Mouse (Mus musculus) thymus, adult 2 months (tissue): ENCODE results near the gene Olfr1124. TPM values are rescaled to one million over a fixed set of nuclear protein-coding genes. Genes with fewer than 3 reads are reported as not detected.

Experiments
- DNase-seq: peaks from one replicate; pipeline ENCODE4 v3.0.0; 2021
- H3K27ac ChIP-seq: fragments of 200-500 bp; 2 replicates; pipeline ENCODE4 v1.5.1; 2012; ENCODE audit warnings: low read length, control low read depth; ENCODE audit not compliant: control insufficient read depth, insufficient read depth
- H3K27me3 ChIP-seq: fragments of 200-500 bp; 2 replicates; pipeline ENCODE4 v1.6.1; 2012; ENCODE audit warnings: mild to moderate bottlenecking, low read length, moderate library complexity, mixed read lengths; ENCODE audit not compliant: control insufficient read depth, insufficient read depth
- H3K36me3 ChIP-seq: fragments of 200-500 bp; 2 replicates; pipeline ENCODE4 v1.6.1; 2012; ENCODE audit warnings: mild to moderate bottlenecking, low read length, moderate library complexity; ENCODE audit not compliant: control insufficient read depth, insufficient read depth
- H3K4me1 ChIP-seq: fragments of 200-500 bp; replicated peaks from 2 replicates; pipeline ENCODE4 v1.6.1; 2012; ENCODE audit warnings: low read length; ENCODE audit not compliant: control insufficient read depth, insufficient read depth
- H3K4me3 ChIP-seq: fragments of 200-500 bp; 2 replicates; pipeline ENCODE4 v1.5.1; 2012; ENCODE audit warnings: mild to moderate bottlenecking, low read length, control low read depth, moderate library complexity; ENCODE audit not compliant: control insufficient read depth, insufficient read depth
- CTCF ChIP-seq: fragments of 200-500 bp; IDR thresholded peaks from 2 replicates; pipeline ENCODE4 v1.5.1; 2012; ENCODE audit warnings: mild to moderate bottlenecking, control low read depth, low read length, moderate library complexity, borderline replicate concordance; ENCODE audit not compliant: control insufficient read depth, poor library complexity, insufficient read depth; ENCODE audit errors: extremely low read depth
- POLR2A ChIP-seq: fragments of 200-500 bp; IDR thresholded peaks from 2 replicates; pipeline ENCODE4 v1.6.1; 2012; ENCODE audit warnings: mild to moderate bottlenecking, low read length, control low read depth, moderate library complexity; ENCODE audit not compliant: control insufficient read depth, poor library complexity, insufficient read depth; ENCODE audit errors: extremely low read depth
- WGBS: fragments of 180-500 bp; shearing (Covaris S2); methylation state at CpG from one replicate; pipeline ENCODE4 v1.1.7; 2018; 5-methylcytosine and 5-hydroxymethylcytosine counted together
- polyA plus RNA-seq: library from polyadenylated mRNA; depleted of rRNA; stranded (reverse); fragments of >200 nt; gene quantifications from 2 replicates; pipeline ENCODE4 v1.2.3, GENCODE M21; 2012; rRNA removed

The Olfr1124 gene
- polyA plus RNA-seq, 1 experiment: not detected

DNA sequence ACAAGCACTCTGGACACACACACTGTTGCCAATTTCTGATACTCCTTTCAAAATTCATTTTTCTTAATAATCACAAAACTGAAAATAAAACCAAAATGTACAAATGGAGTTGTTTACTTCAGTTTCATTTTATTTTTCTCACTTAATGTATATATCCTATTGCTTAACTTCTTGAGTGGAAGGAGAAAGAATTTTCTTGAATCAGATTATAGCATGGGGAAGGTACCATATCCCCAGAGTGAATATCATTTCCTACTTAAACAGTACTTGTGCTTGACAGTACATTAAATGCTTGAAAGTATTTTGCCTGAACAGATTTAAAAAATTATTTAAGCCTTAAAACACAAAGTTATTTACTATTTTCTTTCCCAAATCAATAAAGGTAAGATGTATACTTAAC lies 23.6 kb downstream of the Olfr1124 start, which contains the start of gene Olfr1126:
Gene Olfr1126, plus strand, starts transcription at position 301 of the 400 bp plus-strand sequence.
- H3K4me1 ChIP-seq: no peaks in the 10 kb centered on the region
- no peak within 1 kb of the TSS for H3K4me3 ChIP-seq
- no peak for DNase-seq
- no peaks in the 10 kb centered on the region for H3K36me3 ChIP-seq
- no peak within 1 kb of the TSS for H3K27ac ChIP-seq
- H3K27me3 ChIP-seq: no peaks in the 10 kb centered on the region
- TF ChIP-seq POLR2A: no peak
- no peak for TF ChIP-seq CTCF

- no peaks in the 10 kb centered on the region for H3K36me3 ChIP-seq
- TF ChIP-seq POLR2A: no peak
- TF ChIP-seq CTCF: no peak
- H3K27me3 ChIP-seq: no peaks in the 10 kb centered on the region
- H3K27ac ChIP-seq: no peak overlapping the region
- no peak overlapping the region for H3K4me3 ChIP-seq
- H3K4me1 ChIP-seq: no peaks in the 10 kb centered on the region
- 92% methylated on average over 4 of the region's 4 CpGs for WGBS
- no peak for DNase-seq
Observed at GRCm38 (mm10) chr2:87461769-87462168, 31.7 kb downstream of the Olfr1124 start.

DNA sequence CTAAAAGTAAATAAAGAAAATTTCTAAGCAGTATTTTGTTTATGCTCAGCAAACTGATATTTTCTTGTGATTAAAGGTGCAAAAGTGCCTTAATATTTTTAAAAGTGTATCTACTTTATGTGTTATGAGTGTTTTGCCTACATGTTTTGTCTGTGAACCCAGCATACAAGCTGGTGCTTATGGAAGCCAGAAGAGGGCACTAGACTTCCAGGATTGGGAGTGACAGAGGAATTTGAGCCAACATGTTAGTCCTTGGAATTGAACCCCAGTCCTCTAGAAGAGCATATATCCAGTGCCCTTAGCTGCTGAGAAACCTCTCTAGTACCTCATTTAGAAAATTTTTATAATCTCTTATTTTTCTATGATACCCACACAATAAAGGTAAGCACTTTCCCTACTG lies 50.1 kb downstream of the Olfr1124 start:
- Histone ChIP-seq H3K36me3 (no peaks in the 10 kb centered on the region), H3K27ac (no peak overlapping the region), H3K27me3 (no peaks in the 10 kb centered on the region), H3K4me3 (no peak overlapping the region), H3K4me1 (no peaks in the 10 kb centered on the region)
- no peak for DNase-seq
- TF ChIP-seq CTCF (no peak), POLR2A (no peak)

- Histone ChIP-seq H3K27ac (no peak overlapping the region), H3K4me1 (no peaks in the 10 kb centered on the region), H3K27me3 (no peaks in the 10 kb centered on the region), H3K36me3 (no peaks in the 10 kb centered on the region), H3K4me3 (no peak overlapping the region)
- WGBS: 88% methylated on average over 4 of the region's 4 CpGs
- TF ChIP-seq POLR2A (no peak), CTCF (no peak)
- no peak for DNase-seq
Observed at GRCm38 (mm10) chr2:87481158-87481557, 51.1 kb downstream of the Olfr1124 start.

GRCm38 (mm10) chr2:87482276-87482675 lies 52.2 kb downstream of the Olfr1124 start:
- Histone ChIP-seq H3K27ac (no peak overlapping the region), H3K4me3 (no peak overlapping the region), H3K4me1 (no peaks in the 10 kb centered on the region), H3K27me3 (no peaks in the 10 kb centered on the region), H3K36me3 (no peaks in the 10 kb centered on the region)
- 73% methylated on average over 2 of the region's 2 CpGs for WGBS
- TF ChIP-seq POLR2A (no peak), CTCF (no peak)
- DNase-seq: no peak

Other genes starting within 250 kb of the Olfr1124 start
- not detected in 2 replicates for gene Olfr1112, start 242.5 kb upstream of the Olfr1124 start, polyA plus RNA-seq
- not detected in 2 replicates for gene Olfr1113, start 221.3 kb upstream of the Olfr1124 start, polyA plus RNA-seq
- gene Olfr1115, start 182.3 kb upstream of the Olfr1124 start, polyA plus RNA-seq: not detected in 2 replicates
- not detected in 2 replicates for gene Olfr1116, start 162.7 kb upstream of the Olfr1124 start, polyA plus RNA-seq
- gene Olfr1118, start 122.7 kb upstream of the Olfr1124 start, polyA plus RNA-seq: not detected in 2 replicates
- gene Olfr1120, start 75.5 kb upstream of the Olfr1124 start, polyA plus RNA-seq: not detected in 2 replicates
- not detected in 2 replicates for gene Olfr1121, start 60.4 kb upstream of the Olfr1124 start, polyA plus RNA-seq
- not detected in 2 replicates for gene Olfr1122, start 44.4 kb upstream of the Olfr1124 start, polyA plus RNA-seq
- not detected in 2 replicates for gene Olfr1123, start 13.6 kb upstream of the Olfr1124 start, polyA plus RNA-seq
- not detected in 2 replicates for gene Olfr1126, start 23.7 kb downstream of the Olfr1124 start, polyA plus RNA-seq
- gene Pramel7, start 66.8 kb downstream of the Olfr1124 start, polyA plus RNA-seq: not detected in 2 replicates
- gene Pramel6, start 76.3 kb downstream of the Olfr1124 start, polyA plus RNA-seq: not detected in 2 replicates
- not detected in 2 replicates for gene Olfr153, start 101.5 kb downstream of the Olfr1124 start, polyA plus RNA-seq
- gene Olfr1128, start 115.3 kb downstream of the Olfr1124 start, polyA plus RNA-seq: not detected in 2 replicates
- gene Olfr1129, start 143.6 kb downstream of the Olfr1124 start, polyA plus RNA-seq: not detected in 2 replicates
- gene Olfr1130, start 175.9 kb downstream of the Olfr1124 start, polyA plus RNA-seq: not detected in 2 replicates
- not detected in 2 replicates for gene Olfr1131, start 196.8 kb downstream of the Olfr1124 start, polyA plus RNA-seq
- not detected in 2 replicates for gene Olfr1132, start 207.3 kb downstream of the Olfr1124 start, polyA plus RNA-seq
- not detected in 2 replicates for gene Olfr1133, start 217.1 kb downstream of the Olfr1124 start, polyA plus RNA-seq
- gene Olfr1134, start 228.2 kb downstream of the Olfr1124 start, polyA plus RNA-seq: not detected in 2 replicates
- gene Olfr1135, start 243.4 kb downstream of the Olfr1124 start, polyA plus RNA-seq: not detected in 2 replicates